Mouse (Mus musculus) liver, postnatal 0 days (tissue): ENCODE data around the gene Csf3r. TPM values are rescaled to one million over a fixed set of nuclear protein-coding genes. Genes with fewer than 3 reads are reported as not detected.

Experiments
- ATAC-seq: fragments of 200-750 bp; cut with Nextera tagmentation; 2 replicates; pipeline ENCODE4 v1.8.0; 2017; ENCODE audit warnings: mild to moderate bottlenecking, moderate library complexity
- DNase-seq: peaks from one replicate; pipeline ENCODE4 v3.0.0-alpha.2; 2016
- H3K27ac ChIP-seq: fragments of 300-500 bp; sonication (generic); 2 replicates; pipeline ENCODE4 v1.5.1; 2014; ENCODE audit warnings: antibody characterized with exemption, moderate library complexity, mild to moderate bottlenecking, low read depth
- H3K27me3 ChIP-seq: fragments of 300-500 bp; sonication (generic); 2 replicates; pipeline ENCODE4 v1.6.1; 2014; ENCODE audit warnings: low read length, control low read depth, mixed read lengths; ENCODE audit not compliant: insufficient read depth
- H3K36me3 ChIP-seq: fragments of 300-500 bp; sonication (generic); replicated peaks from 2 replicates; pipeline ENCODE4 v1.6.1; 2014; ENCODE audit warnings: mild to moderate bottlenecking, control low read depth, low read length, moderate library complexity, mixed read lengths; ENCODE audit not compliant: insufficient read depth
- H3K4me1 ChIP-seq: fragments of 300-500 bp; sonication (generic); 2 replicates; pipeline ENCODE4 v1.6.1; 2014; ENCODE audit warnings: antibody characterized with exemption, mild to moderate bottlenecking, control low read depth; ENCODE audit not compliant: insufficient read depth
- H3K4me2 ChIP-seq: fragments of 300-500 bp; sonication (generic); 2 replicates; pipeline ENCODE4 v1.6.1; 2014; ENCODE audit warnings: low read depth, mild to moderate bottlenecking, low read length, moderate library complexity, mixed read lengths
- H3K4me3 ChIP-seq: fragments of 300-500 bp; sonication (generic); 2 replicates; pipeline ENCODE4 v1.5.1; 2014; ENCODE audit warnings: low read depth, low read length
- H3K9ac ChIP-seq: fragments of 300-500 bp; sonication (generic); replicated peaks from 2 replicates; pipeline ENCODE4 v1.6.1; 2014; ENCODE audit warnings: mild to moderate bottlenecking, moderate library complexity
- H3K9me3 ChIP-seq: fragments of 300-500 bp; sonication (generic); 2 replicates; pipeline ENCODE4 v1.6.1; 2016; ENCODE audit warnings: mild to moderate bottlenecking, control low read depth, low read length, mixed read lengths
- CTCF ChIP-seq: sonication (generic); IDR thresholded peaks from 2 replicates; pipeline ENCODE4 v1.5.1; 2016; ENCODE audit warnings: antibody characterized with exemption, low read depth
- EP300 ChIP-seq: IDR thresholded peaks from 2 replicates; pipeline ENCODE4 v1.6.1; 2016; ENCODE audit warnings: antibody characterized with exemption, low read depth, mild to moderate bottlenecking
- WGBS: fragments of 180-500 bp; shearing (Covaris S2); extraction: QIAGEN DNeasy Blood & Tissue Kit; methylation state at CpG from one replicate; pipeline ENCODE4 v1.1.7; 2014; ENCODE audit not compliant: insufficient replicate concordance; 5-methylcytosine and 5-hydroxymethylcytosine counted together
- polyA plus RNA-seq: library from polyadenylated mRNA; unstranded; fragments of >200 nt; fragmentation: Nextera tagmentation; extraction: Ambion mirVana; gene quantifications from 2 replicates; pipeline ENCODE4 v1.2.1, GENCODE M21; 2015

The Csf3r gene
- polyA plus RNA-seq, 1 experiment from 2014 or later: 2.8 TPM

- peak overlapping the region; percentile 61 for H3K27ac ChIP-seq
- ATAC-seq (no peak), DNase-seq (no peak)
- H3K27me3 ChIP-seq: no peaks in the 10 kb centered on the region
- H3K4me2 ChIP-seq: no peak overlapping the region
- H3K9me3 ChIP-seq: no peaks in the 10 kb centered on the region
- H3K4me3 ChIP-seq: no peak overlapping the region
- 74% methylated on average over 8 of the region's 8 CpGs for WGBS
- H3K9ac ChIP-seq: no peak overlapping the region
- TF ChIP-seq CTCF (no peak), EP300 (no peak)
- peaks cover 20% of the 10 kb centered on the region for H3K4me1 ChIP-seq
- no peaks in the 10 kb centered on the region for H3K36me3 ChIP-seq
Measured at GRCm38 (mm10) chr4:126091873-126092272, 67.5 kb downstream of the Csf3r start.

Other genes with a start within 250 kb of the Csf3r start
- 57.2 and 58.1 TPM in 2 replicates for gene Mrps15, start 22.4 kb downstream of the Csf3r start, polyA plus RNA-seq
- 0.90 and 1.5 TPM in 2 replicates for gene Oscp1, start 34.0 kb downstream of the Csf3r start, polyA plus RNA-seq
- gene Lsm10, start 72.1 kb downstream of the Csf3r start, polyA plus RNA-seq: 24.7 and 27.7 TPM in 2 replicates
- 11.3 and 12.1 TPM in 2 replicates for gene Stk40, start 79.4 kb downstream of the Csf3r start, polyA plus RNA-seq
- 17.1 and 17.7 TPM in 2 replicates for gene Eva1b, start 123.2 kb downstream of the Csf3r start, polyA plus RNA-seq
- gene Sh3d21, start 138.9 kb downstream of the Csf3r start, polyA plus RNA-seq: 2.4 and 2.7 TPM in 2 replicates
- gene Thrap3, start 178.2 kb downstream of the Csf3r start, polyA plus RNA-seq: 47.8 and 62.4 TPM in 2 replicates
- gene Map7d1, start 231.8 kb downstream of the Csf3r start, polyA plus RNA-seq: 7.2 and 10.0 TPM in 2 replicates
- gene Trappc3, start 237.8 kb downstream of the Csf3r start, polyA plus RNA-seq: 39.0 and 39.2 TPM in 2 replicates